Mouse (Mus musculus): Measurements from ENCODE around the gene Gm853. TPM values are rescaled to one million over a fixed set of nuclear protein-coding genes. Genes with fewer than 3 reads are reported as not detected.

The Gm853 gene
- not detected in 2 replicates for polyA plus RNA-seq (2014; fragmentation: Nextera tagmentation; extraction: Ambion mirVana)

DNA sequence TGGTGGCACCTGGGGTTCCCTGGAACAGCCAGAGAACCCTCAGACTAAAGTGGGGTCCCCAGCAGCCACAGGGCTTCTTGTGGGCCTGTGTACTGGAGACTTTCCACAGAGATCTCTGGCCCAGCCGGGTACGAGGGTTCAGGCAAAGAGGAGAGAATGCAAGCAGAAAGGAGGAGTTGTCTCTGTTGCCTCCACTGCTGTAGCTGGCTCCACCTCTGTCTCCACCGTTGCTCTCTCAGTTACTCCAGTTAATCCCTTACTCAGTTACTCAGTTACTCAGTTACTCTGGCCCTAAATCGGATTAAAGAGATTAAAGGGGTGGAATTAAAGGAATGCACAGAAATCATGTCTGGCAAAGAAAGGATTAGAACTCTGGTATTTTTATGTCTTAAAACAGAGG lies at the start of gene Gm853:
Gene Gm853 (minus strand): TSS at position 223 of the 400 bp plus-strand sequence.
- Histone ChIP-seq H3K4me1 (ENCODE audit: control insufficient read depth, insufficient read depth, low read length) (no peaks in the 10 kb centered on the region), H3K9ac (replicated peaks; ENCODE audit: low read depth, low read length) (no peak within 1 kb of the TSS), H3K36me3 (ENCODE audit: control insufficient read depth, insufficient read depth, low read length) (no peaks in the 10 kb centered on the region), H3K4me3 (ENCODE audit: low read depth, low read length) (no peak within 1 kb of the TSS), H3K9me3 (ENCODE audit: control insufficient read depth, low read length) (no peaks in the 10 kb centered on the region), H3K27me3 (ENCODE audit: control insufficient read depth, insufficient read depth, low read length) (no peaks in the 10 kb centered on the region), H3K27ac (ENCODE audit: low read depth, low read length) (no peak within 1 kb of the TSS), H3K4me2 (ENCODE audit: low read depth, low read length) (no peak within 1 kb of the TSS)
- whole genome bisulfite sequencing: 70% methylated on average over 4 of the region's 4 CpGs
- ATAC-seq (ENCODE audit: low read depth): no peak

DNA sequence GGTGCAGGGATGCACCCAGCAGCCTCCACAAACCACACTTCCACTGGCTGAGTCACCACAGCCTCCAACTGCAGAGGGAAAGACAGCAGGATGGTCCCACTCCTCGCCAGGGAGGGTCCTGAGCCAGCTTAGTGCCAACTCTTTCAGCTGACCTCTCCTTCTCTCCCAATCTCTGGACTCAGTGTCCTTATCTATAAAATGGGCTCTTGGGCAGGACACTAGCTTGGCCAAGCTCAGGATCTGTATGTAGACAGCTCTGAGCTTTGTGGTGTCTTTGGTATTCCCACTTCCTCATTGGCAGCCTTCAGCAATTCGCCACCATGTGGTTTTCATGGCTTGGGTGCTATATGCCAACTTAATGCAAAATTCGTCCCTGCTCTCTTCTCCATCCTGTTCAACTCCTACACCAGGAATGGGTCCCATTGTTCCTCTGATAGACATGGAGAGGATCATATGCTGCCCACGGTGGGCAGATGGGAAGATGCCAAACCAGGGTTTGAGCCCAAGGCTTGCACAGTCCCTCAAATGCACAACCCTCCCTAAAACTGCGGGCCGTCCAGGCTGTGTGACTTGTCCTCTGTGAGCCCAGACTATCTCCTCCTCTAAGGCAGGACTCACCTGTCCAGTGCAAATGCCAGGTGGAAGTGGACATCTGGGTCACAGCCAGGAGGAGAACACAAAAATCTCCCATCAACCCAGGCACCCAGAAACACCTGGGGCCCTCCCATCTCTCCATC lies 48.6 kb upstream of the Gm853 start:
- Histone ChIP-seq H3K4me1 (ENCODE audit: control insufficient read depth, insufficient read depth, low read length) (peaks cover 8% of the 10 kb centered on the region), H3K9ac (replicated peaks; ENCODE audit: low read depth, low read length) (no peak overlapping the region), H3K4me2 (ENCODE audit: low read depth, low read length) (no peak overlapping the region), H3K36me3 (ENCODE audit: control insufficient read depth, insufficient read depth, low read length) (no peaks in the 10 kb centered on the region), H3K9me3 (ENCODE audit: control insufficient read depth, low read length) (no peaks in the 10 kb centered on the region), H3K27ac (ENCODE audit: low read depth, low read length) (no peak overlapping the region), H3K27me3 (ENCODE audit: control insufficient read depth, insufficient read depth, low read length) (no peaks in the 10 kb centered on the region), H3K4me3 (ENCODE audit: low read depth, low read length) (no peak overlapping the region)
- ATAC-seq (ENCODE audit: low read depth): no peak
- WGBS: 88% methylated on average over 6 of the region's 6 CpGs

DNA sequence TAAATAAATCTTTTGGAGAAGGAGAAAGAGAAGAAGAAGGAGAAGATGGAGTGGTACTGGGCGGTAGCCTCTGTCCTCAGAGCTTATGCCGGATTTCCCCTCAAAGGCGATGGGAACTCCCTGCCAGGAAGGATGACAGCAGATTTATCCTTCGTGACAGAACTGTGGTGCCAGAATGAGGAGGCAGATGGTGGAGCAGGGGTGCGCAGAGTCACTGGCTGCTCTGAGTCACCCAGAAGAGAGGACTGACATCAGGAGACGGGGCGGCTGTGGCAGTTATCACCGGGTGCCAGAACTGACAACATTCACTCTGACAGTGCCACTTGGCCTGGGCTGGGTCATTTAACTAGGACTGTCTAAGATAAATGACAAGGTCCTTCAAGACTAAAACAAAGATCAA lies 47.9 kb upstream of the Gm853 start:
- Histone ChIP-seq H3K4me1 (ENCODE audit: control insufficient read depth, insufficient read depth, low read length) (peaks cover 7% of the 10 kb centered on the region), H3K4me3 (ENCODE audit: low read depth, low read length) (no peak overlapping the region), H3K36me3 (ENCODE audit: control insufficient read depth, insufficient read depth, low read length) (no peaks in the 10 kb centered on the region), H3K27me3 (ENCODE audit: control insufficient read depth, insufficient read depth, low read length) (no peaks in the 10 kb centered on the region), H3K27ac (ENCODE audit: low read depth, low read length) (no peak overlapping the region), H3K4me2 (ENCODE audit: low read depth, low read length) (no peak overlapping the region), H3K9ac (replicated peaks; ENCODE audit: low read depth, low read length) (no peak overlapping the region), H3K9me3 (ENCODE audit: control insufficient read depth, low read length) (no peaks in the 10 kb centered on the region)
- no peak for ATAC-seq (ENCODE audit: low read depth)
- WGBS: 63% methylated on average over 8 of the region's 8 CpGs

DNA sequence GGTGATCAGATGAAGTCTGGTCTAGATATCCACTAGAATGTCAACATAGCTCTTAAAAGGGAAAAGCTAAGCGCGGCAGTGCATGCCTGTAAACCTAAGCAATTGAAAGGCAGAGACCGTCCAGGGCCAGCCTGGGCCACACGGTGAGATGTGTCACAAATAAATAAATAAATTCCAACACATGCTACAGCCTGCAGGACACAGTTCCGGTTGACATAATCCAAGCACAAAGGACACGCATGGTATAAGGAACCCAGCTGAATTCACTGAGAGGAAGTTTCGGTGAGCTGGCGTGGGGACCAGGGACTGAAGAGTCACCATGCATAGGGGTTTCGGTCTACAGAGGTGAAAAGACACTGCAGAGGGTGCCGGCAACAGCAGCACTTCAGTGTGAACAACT lies 46.5 kb upstream of the Gm853 start:
- Histone ChIP-seq H3K9ac (replicated peaks; ENCODE audit: low read depth, low read length) (no peak overlapping the region), H3K4me2 (ENCODE audit: low read depth, low read length) (no peak overlapping the region), H3K9me3 (ENCODE audit: control insufficient read depth, low read length) (no peaks in the 10 kb centered on the region), H3K27ac (ENCODE audit: low read depth, low read length) (no peak overlapping the region), H3K27me3 (ENCODE audit: control insufficient read depth, insufficient read depth, low read length) (no peaks in the 10 kb centered on the region), H3K36me3 (ENCODE audit: control insufficient read depth, insufficient read depth, low read length) (no peaks in the 10 kb centered on the region), H3K4me1 (ENCODE audit: control insufficient read depth, insufficient read depth, low read length) (peaks cover 9% of the 10 kb centered on the region), H3K4me3 (ENCODE audit: low read depth, low read length) (no peak overlapping the region)
- no peak for ATAC-seq (ENCODE audit: low read depth)
- 86% methylated on average over 10 of the region's 10 CpGs for WGBS

DNA sequence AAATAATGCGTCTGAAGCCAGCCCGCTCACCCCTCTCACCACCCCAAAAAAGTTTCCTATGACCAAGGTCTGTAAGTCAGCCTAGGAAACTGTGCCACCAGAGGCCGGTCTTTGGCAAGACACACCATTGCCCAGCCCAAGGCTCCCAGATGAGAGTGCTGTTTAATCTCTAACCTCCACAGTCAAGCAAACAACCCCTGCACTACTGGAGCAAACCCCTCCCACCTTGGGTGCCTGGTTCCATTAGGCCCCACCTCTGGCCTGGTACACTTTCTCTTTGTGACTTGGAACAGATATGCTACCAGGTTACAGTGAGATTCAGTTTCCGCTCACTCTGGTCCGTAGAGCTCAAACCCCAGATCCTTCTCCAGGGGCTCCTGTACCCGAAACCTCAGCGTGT lies 44.9 kb upstream of the Gm853 start:
- Histone ChIP-seq H3K4me1 (ENCODE audit: control insufficient read depth, insufficient read depth, low read length) (0 out of 2 replicates have a peak, but pooled peaks cover 4% of the 10 kb centered on the region), H3K36me3 (ENCODE audit: control insufficient read depth, insufficient read depth, low read length) (peaks cover 5% of the 10 kb centered on the region; the same call in 1 of the 2 replicates), H3K27ac (ENCODE audit: low read depth, low read length) (no peak overlapping the region), H3K9ac (replicated peaks; ENCODE audit: low read depth, low read length) (no peak overlapping the region), H3K4me3 (ENCODE audit: low read depth, low read length) (no peak overlapping the region), H3K27me3 (ENCODE audit: control insufficient read depth, insufficient read depth, low read length) (no peaks in the 10 kb centered on the region), H3K4me2 (ENCODE audit: low read depth, low read length) (no peak overlapping the region), H3K9me3 (ENCODE audit: control insufficient read depth, low read length) (no peaks in the 10 kb centered on the region)
- no peak for ATAC-seq (ENCODE audit: low read depth)
- WGBS: 90% methylated on average over 7 of the region's 7 CpGs

DNA sequence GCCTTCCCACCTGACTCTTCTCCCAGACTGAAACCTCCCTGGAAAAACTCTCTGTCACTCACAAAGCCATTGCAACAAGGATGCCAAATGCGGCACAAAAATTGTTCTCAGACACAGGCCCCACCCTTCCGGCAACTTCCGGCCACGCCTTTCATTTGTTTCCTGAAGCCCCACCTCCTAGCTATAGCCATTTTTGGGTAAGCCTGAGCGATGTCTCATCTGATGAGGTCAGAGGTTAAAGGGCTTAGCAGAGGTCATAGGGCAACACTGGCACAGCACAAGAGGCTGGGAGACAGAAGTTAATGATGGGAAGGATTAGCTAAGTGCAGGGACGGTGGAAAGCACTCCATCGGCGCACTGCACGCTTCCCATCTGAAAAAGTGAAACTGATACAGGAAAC lies 44.4 kb upstream of the Gm853 start:
- H3K4me2 ChIP-seq (ENCODE audit: low read depth, low read length): no peak overlapping the region
- H3K9ac ChIP-seq (replicated peaks; ENCODE audit: low read depth, low read length): no peak overlapping the region
- ATAC-seq (ENCODE audit: low read depth): no peak
- H3K9me3 ChIP-seq (ENCODE audit: control insufficient read depth, low read length): no peaks in the 10 kb centered on the region
- WGBS: 78% methylated on average over 9 of the region's 9 CpGs
- H3K4me1 ChIP-seq (ENCODE audit: control insufficient read depth, insufficient read depth, low read length): 0 out of 2 replicates have a peak, but pooled peaks cover 4% of the 10 kb centered on the region
- no peak overlapping the region for H3K27ac ChIP-seq (ENCODE audit: low read depth, low read length)
- H3K36me3 ChIP-seq (ENCODE audit: control insufficient read depth, insufficient read depth, low read length): peaks cover 5% of the 10 kb centered on the region; the same call in 1 of the 2 replicates
- H3K4me3 ChIP-seq (ENCODE audit: low read depth, low read length): no peak overlapping the region
- no peaks in the 10 kb centered on the region for H3K27me3 ChIP-seq (ENCODE audit: control insufficient read depth, insufficient read depth, low read length)

DNA sequence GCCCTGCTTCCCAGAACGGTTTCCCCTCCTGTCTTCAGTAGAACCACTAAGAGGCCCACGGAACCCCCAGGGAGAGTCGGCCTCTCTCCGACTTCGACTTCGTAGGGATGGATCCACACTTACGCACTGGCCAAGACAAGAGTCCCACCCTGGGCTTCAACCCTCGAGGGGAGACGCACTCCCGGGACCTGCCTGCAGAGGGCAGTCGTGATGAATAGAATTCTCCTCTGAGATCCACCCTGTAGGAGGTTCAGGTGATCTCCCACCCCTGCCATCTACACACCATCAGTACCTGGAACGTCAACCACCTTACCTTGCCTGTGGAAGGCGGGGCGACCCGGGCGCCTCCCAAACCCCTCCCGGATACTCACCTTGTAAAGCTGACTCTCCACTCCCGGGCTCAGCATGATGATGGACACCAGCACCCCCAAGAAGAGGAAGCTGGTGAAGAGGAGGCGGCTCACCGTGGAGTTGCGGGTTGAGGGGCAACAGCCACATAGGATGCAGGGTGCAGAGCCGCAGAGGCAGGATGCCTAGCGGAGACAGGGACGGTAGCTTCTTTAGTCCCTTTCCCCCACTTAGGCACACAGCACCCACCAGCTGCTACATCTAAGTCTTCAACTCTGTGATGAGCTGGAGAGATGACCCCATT lies 42.6 kb upstream of the Gm853 start:
- 27% methylated on average over 24 of the region's 24 CpGs for WGBS
- Histone ChIP-seq H3K9ac (replicated peaks; ENCODE audit: low read depth, low read length) (no peak overlapping the region), H3K27me3 (ENCODE audit: control insufficient read depth, insufficient read depth, low read length) (no peaks in the 10 kb centered on the region), H3K4me3 (ENCODE audit: low read depth, low read length) (no peak overlapping the region), H3K36me3 (ENCODE audit: control insufficient read depth, insufficient read depth, low read length) (peaks cover 5% of the 10 kb centered on the region), H3K9me3 (ENCODE audit: control insufficient read depth, low read length) (no peaks in the 10 kb centered on the region), H3K4me1 (ENCODE audit: control insufficient read depth, insufficient read depth, low read length) (0 out of 2 replicates have a peak, but pooled peaks cover 4% of the 10 kb centered on the region), H3K4me2 (ENCODE audit: low read depth, low read length) (no peak overlapping the region), H3K27ac (ENCODE audit: low read depth, low read length) (no peak overlapping the region)
- peak; percentile 44; the same call in 1 of the 2 replicates for ATAC-seq (ENCODE audit: low read depth)

DNA sequence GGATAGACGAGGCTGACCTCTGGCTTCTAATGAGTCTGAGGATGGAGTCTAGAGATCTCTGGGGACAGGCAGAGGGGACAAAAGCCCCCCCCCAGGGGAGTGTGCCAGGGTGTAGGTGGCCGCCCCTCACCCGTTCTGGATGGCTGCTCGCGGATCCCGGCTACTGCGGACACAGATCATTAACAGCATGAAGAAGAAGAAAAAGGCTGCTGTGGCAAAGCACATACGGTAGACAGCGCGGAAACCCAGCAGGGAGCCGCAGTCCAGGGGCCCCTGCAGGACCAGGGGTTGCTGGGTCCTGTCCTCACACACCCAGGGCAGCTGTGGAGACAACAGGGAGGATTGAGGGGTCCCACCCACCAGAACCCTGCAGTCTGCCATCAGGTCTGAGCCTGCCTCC lies 41.9 kb upstream of the Gm853 start:
- Histone ChIP-seq H3K9me3 (ENCODE audit: control insufficient read depth, low read length) (no peaks in the 10 kb centered on the region), H3K4me1 (ENCODE audit: control insufficient read depth, insufficient read depth, low read length) (0 out of 2 replicates have a peak, but pooled peaks cover 4% of the 10 kb centered on the region), H3K9ac (replicated peaks; ENCODE audit: low read depth, low read length) (no peak overlapping the region), H3K27ac (ENCODE audit: low read depth, low read length) (no peak overlapping the region), H3K27me3 (ENCODE audit: control insufficient read depth, insufficient read depth, low read length) (no peaks in the 10 kb centered on the region), H3K4me2 (ENCODE audit: low read depth, low read length) (no peak overlapping the region), H3K36me3 (ENCODE audit: control insufficient read depth, insufficient read depth, low read length) (peaks cover 5% of the 10 kb centered on the region), H3K4me3 (ENCODE audit: low read depth, low read length) (no peak overlapping the region)
- ATAC-seq (ENCODE audit: low read depth): no peak
- WGBS: 17% methylated on average over 11 of the region's 11 CpGs

DNA sequence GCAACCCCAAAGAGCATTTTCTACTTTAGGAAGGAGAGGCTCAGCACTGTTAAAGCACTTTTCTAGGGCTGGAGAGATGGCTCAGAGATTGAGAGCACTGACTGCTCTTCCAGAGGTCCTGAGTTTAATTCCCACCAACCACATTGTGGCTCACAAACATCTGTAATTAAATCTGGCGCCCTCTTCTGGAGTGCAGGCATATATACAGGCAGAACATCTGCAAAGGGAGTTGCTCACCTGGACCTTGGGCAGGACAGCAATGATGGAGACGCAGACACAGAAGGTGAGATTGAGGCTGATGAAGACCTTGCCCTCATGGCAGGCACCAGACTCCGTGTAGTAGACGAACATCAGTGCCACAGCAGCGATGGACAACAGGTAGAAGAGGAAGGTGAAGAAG lies 38.2 kb upstream of the Gm853 start:
- no peaks in the 10 kb centered on the region for H3K27me3 ChIP-seq (ENCODE audit: control insufficient read depth, insufficient read depth, low read length)
- ATAC-seq (ENCODE audit: low read depth): no peak
- WGBS: 44% methylated on average over 5 of the region's 5 CpGs
- H3K36me3 ChIP-seq (ENCODE audit: control insufficient read depth, insufficient read depth, low read length): peaks cover 8% of the 10 kb centered on the region
- no peaks in the 10 kb centered on the region for H3K9me3 ChIP-seq (ENCODE audit: control insufficient read depth, low read length)
- H3K4me3 ChIP-seq (ENCODE audit: low read depth, low read length): no peak overlapping the region
- no peak overlapping the region for H3K9ac ChIP-seq (replicated peaks; ENCODE audit: low read depth, low read length)
- H3K4me1 ChIP-seq (ENCODE audit: control insufficient read depth, insufficient read depth, low read length): 0 out of 2 replicates have a peak, but pooled peaks cover 4% of the 10 kb centered on the region
- H3K27ac ChIP-seq (ENCODE audit: low read depth, low read length): no peak overlapping the region
- H3K4me2 ChIP-seq (ENCODE audit: low read depth, low read length): no peak overlapping the region
